Mouse (Mus musculus) C2C12 (cell line): ENCODE results near the gene Tmem178b.

ENCODE experiments used
- CTCF ChIP-seq: IDR thresholded peaks from one replicate; pipeline ENCODE4 v1.5.1; 2011; ENCODE audit not compliant: control insufficient read depth, insufficient read depth, insufficient read length
- USF1 ChIP-seq: IDR thresholded peaks from one replicate; pipeline ENCODE4 v1.6.1; 2011; ENCODE audit warnings: low read depth, mild to moderate bottlenecking, control low read depth, moderate library complexity

DNA sequence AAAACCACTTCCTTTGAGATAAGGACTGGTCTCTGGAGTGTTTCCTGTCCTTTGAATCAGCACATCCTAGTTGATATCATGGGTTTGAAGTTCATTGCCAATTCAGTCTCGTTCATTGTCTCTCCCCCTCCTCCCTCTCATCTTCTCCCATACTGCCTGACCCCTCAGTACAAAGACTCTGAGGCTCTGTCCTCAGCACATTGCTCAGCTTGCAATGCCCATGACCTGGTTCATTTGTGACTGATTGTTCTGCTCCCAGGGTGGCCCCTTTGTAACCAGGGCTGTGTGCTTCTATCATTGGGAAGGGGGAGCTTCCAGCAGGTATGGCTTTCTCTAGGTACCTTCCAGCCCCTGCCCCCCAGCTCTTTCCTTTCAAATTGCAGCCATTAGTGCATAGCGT lies 329.5 kb downstream of the Tmem178b start:
- TF ChIP-seq CTCF: no peak
- TF ChIP-seq USF1: no peak
